Mouse (Mus musculus) megakaryocyte, embryonic 14.5 days (primary cell): ENCODE data around the gene Camkk2. TPM values are rescaled to one million over a fixed set of nuclear protein-coding genes. Genes with fewer than 3 reads are reported as not detected.

ENCODE experiments used
- H3K27me3 ChIP-seq: replicated peaks from 2 replicates; pipeline ENCODE3; 2012; ENCODE audit warnings: inconsistent platforms
- H3K36me3 ChIP-seq: replicated peaks from 2 replicates; pipeline ENCODE3; 2012; ENCODE audit warnings: low read length, inconsistent platforms, mixed read lengths
- H3K4me1 ChIP-seq: 2 replicates; pipeline ENCODE4 v1.6.1; 2012; ENCODE audit warnings: inconsistent platforms
- H3K4me3 ChIP-seq: replicated peaks from 2 replicates; pipeline ENCODE3; 2012; ENCODE audit warnings: moderate library complexity, mild to moderate bottlenecking, inconsistent platforms
- H3K9me3 ChIP-seq: 2 replicates; pipeline ENCODE4 v1.6.1; 2012; ENCODE audit warnings: inconsistent platforms
- FLI1 ChIP-seq: IDR thresholded peaks from 2 replicates; pipeline ENCODE4 v1.6.1; 2012; ENCODE audit warnings: low read length, inconsistent platforms, mixed read lengths
- GATA1 ChIP-seq: IDR thresholded peaks from 3 replicates; pipeline ENCODE4 v1.6.1; 2012; ENCODE audit warnings: mixed read lengths, low read length, inconsistent platforms, borderline replicate concordance
- polyA plus RNA-seq: library from polyadenylated mRNA; stranded (reverse); fragments of >175 nt; gene quantifications from 2 replicates; pipeline ENCODE4 v1.2.3, GENCODE M21; 2012; ENCODE audit warnings: low replicate concordance; ENCODE audit not compliant: insufficient read depth

Gene Camkk2
- polyA plus RNA-seq, 1 experiment = 17.9 TPM

DNA sequence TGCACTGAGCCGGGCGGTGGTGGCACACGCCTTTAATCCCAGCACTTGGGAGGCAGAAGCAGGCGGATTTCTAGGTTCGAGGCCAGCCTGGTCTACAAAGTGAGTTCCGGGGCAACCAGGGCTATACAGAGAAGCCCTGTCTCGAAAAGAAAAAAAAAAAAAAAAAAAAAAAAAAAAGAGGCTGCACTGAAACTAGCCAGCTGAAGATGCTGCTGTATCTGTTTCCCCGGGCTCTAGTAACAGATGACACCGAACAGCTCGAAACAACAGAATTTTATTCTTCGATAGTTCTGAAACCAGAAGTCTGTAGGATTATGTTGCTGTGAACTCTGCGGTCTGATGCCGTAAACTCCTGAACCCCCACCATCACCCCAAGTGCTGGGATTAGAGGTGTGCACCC is 53.8 kb downstream of the Camkk2 start:
- Histone ChIP-seq H3K4me3 (no peak overlapping the region), H3K27me3 (peaks cover 3% of the 10 kb centered on the region), H3K9me3 (no peaks in the 10 kb centered on the region), H3K4me1 (no peaks in the 10 kb centered on the region; the same call in 1 of the 2 replicates), H3K36me3 (peaks cover 44% of the 10 kb centered on the region)
- TF ChIP-seq GATA1 (no peak), FLI1 (no peak)

DNA sequence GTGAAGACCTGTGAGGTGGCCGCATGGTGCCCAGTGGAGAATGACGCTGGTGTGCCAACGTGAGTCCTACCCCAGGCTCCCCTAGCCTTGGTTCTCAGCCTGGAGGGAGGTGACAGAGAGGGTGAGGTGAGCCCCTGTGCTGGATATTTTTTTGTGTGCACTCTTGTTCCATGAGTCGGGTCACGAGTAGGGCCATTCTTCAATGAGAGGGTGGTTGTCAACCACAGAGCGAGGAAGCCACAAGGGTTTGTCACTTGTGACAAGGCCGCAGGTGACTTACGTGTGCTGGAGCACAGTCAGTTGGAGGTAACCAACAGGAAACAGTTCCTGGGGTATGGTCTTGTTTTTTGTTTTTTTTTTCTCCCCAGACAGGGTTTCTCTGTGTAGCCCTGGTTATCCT is 60.0 kb downstream of the Camkk2 start:
- TF ChIP-seq GATA1 (no peak), FLI1 (no peak)
- no peak overlapping the region for H3K4me3 ChIP-seq
- H3K27me3 ChIP-seq = no peaks in the 10 kb centered on the region
- H3K9me3 ChIP-seq = peaks cover 11% of the 10 kb centered on the region
- H3K4me1 ChIP-seq = no peaks in the 10 kb centered on the region
- peaks cover 48% of the 10 kb centered on the region for H3K36me3 ChIP-seq

DNA sequence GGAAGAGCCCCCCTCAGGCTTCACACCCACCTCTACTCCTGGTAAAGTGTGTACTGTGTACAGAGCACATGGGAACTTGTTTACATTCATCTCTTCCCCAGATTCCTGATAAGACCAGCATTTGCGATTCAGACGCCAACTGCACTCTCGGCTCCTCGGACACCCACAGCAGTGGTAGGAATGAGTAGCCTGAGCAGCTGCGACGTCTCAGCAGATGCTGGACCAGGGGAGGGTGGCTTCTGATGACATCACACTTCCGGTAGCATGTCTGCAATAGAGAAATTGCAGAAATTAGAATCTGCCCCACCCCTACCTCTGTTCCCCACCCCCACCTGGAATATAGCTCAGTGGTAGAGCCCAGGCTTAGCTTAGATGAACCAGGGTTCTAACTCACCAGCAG is 60.8 kb downstream of the Camkk2 start:
- no peaks in the 10 kb centered on the region for H3K27me3 ChIP-seq
- H3K4me3 ChIP-seq = no peak overlapping the region
- TF ChIP-seq GATA1 (no peak), FLI1 (no peak)
- no peaks in the 10 kb centered on the region for H3K4me1 ChIP-seq
- H3K9me3 ChIP-seq = peaks cover 13% of the 10 kb centered on the region
- peaks cover 50% of the 10 kb centered on the region for H3K36me3 ChIP-seq

DNA sequence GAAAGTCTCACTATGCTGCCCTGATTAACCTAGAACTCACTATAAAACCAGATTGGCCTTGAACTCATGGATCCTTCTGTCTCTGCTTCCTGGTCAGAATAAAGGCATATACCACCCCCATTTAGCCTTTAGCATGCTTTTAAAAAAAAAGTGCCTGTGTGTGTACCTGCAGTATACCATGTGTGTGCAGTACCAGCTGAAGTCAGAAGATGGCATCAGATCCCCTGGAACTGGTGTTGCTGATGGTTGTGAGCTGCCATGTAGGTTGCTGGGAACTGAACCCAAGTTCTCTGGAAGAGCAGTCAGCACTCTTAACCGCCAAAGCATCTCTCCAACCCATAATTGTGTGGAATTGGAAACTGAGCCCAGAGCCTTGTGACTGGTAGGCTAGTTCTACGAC is 62.4 kb downstream of the Camkk2 start:
- Histone ChIP-seq H3K4me3 (no peak overlapping the region), H3K9me3 (peaks cover 23% of the 10 kb centered on the region), H3K36me3 (peaks cover 55% of the 10 kb centered on the region), H3K27me3 (no peaks in the 10 kb centered on the region), H3K4me1 (no peaks in the 10 kb centered on the region)
- TF ChIP-seq FLI1 = no peak
- no peak for TF ChIP-seq GATA1

DNA sequence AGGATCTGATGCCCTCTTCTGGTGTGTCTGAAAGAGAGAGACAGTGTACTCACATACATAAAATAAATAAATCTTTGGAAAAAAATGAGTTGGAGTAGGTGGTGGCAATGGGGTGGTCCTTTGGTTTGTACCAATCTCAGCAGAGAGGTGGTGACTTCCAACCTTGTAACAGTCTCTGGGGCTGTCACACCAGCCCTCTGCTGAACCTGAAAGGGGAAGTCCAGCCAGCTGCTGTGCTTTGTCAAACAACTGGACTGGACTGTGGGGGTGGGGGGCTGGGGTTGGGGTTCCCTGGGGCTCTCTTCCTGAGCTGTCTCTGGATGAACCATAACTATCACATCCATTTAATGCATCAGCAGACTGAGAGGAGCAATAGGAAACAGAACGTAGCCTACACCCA is 63.5 kb downstream of the Camkk2 start:
- Histone ChIP-seq H3K27me3 (no peaks in the 10 kb centered on the region), H3K4me1 (no peaks in the 10 kb centered on the region), H3K9me3 (peaks cover 23% of the 10 kb centered on the region), H3K4me3 (no peak overlapping the region), H3K36me3 (peaks cover 53% of the 10 kb centered on the region)
- TF ChIP-seq FLI1 (no peak), GATA1 (no peak)

DNA sequence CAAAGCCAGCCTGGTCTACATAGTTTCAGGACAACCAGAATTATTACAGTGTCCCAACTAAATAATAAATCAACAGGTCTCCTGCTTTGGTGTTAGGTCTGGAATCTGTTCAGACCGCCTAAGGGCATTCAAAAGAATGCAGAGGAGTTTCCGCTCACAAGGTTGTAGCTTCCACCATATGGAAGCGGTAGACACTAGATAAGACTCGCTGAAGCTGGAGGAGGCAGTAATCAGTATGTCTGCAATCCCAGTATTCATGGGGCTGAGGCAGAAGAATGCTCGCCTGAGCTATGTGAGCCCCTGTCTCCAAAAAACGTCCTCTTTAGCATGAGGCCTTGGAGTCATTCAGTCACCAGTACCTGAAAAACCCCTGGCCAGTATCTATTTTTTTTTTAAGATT is 70.4 kb downstream of the Camkk2 start:
- Histone ChIP-seq H3K9me3 (peaks cover 9% of the 10 kb centered on the region), H3K4me1 (peaks cover 22% of the 10 kb centered on the region), H3K36me3 (peaks cover 6% of the 10 kb centered on the region), H3K4me3 (peak overlapping the region; percentile 96), H3K27me3 (peaks cover 2% of the 10 kb centered on the region)
- TF ChIP-seq FLI1 (no peak), GATA1 (no peak)

DNA sequence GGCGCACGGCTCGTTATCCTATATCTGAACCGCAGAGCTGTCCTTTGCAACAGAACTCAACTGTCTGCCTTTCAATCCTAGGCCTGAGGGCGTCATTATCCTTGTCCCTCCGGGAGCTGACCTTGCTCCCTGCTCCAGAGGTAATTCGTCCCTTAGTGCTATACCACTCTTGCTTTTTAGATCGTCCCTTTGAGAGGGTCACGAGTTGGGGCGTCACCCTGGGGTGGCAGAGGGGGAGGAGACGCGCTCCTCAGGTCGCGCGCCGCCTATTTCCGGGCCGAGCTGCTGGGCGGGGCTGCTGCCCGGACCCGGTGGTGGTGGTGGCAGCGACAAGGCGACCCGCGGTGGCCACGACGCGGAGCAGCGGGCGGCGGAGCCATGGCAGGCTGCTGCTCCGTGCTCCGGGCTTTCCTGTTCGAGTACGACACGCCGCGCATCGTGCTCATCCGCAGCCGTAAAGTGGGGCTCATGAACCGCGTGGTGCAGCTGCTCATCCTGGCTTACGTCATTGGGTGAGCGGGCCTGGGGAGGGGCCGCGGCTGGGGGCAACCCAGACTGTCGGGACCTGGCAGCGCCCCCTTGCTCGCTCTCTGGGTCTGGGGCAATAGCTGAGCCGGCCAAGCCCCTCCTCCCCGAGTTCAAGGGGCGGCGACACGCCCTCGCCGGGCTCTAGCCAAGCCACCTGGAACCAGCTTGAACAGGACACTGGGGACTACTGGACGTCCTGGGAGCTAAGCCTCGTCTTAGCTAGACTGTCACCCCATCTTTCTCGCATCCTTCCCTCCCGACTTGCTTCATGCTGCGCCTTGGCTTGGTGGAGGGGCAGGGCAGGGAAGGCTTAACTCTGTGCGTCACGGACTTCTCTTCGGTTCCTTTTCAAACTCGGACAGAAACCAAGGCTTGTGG is 71.7 kb downstream of the Camkk2 start, which contains the start of gene P2rx4:
P2rx4 (plus strand) TSS at position 269 of the 906 bp plus-strand sequence.
- Histone ChIP-seq H3K9me3 (peaks cover 3% of the 10 kb centered on the region; the same call in 1 of the 2 replicates), H3K36me3 (peaks cover 3% of the 10 kb centered on the region), H3K4me1 (peaks cover 22% of the 10 kb centered on the region), H3K27me3 (peaks cover 3% of the 10 kb centered on the region), H3K4me3 (peak within 1 kb of the TSS; percentile 96)
- TF ChIP-seq GATA1 (no peak), FLI1 (no peak)

DNA sequence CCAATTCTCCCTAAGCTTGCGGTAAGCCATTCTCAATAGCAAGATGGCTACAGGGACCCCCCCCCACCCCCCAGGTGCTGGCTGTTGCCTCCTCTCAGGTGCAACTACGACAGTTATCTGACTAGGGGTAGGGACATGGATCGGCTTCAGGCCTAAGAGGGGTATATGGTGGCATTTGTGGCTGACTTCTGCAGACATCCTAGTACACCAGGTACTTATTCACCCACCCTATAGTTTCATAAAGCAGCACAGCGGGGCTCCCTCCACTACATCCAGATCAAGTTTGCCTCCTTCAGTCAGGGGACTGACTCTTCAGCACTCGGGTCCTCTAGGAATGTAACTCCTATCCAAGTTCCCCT is 72.3 kb downstream of the Camkk2 start:
- peaks cover 22% of the 10 kb centered on the region for H3K4me1 ChIP-seq
- no peaks in the 10 kb centered on the region for H3K9me3 ChIP-seq
- peaks cover 3% of the 10 kb centered on the region for H3K27me3 ChIP-seq
- TF ChIP-seq GATA1 = no peak
- no peak for TF ChIP-seq FLI1
- peak overlapping the region; percentile 96 for H3K4me3 ChIP-seq
- peaks cover 2% of the 10 kb centered on the region for H3K36me3 ChIP-seq

DNA sequence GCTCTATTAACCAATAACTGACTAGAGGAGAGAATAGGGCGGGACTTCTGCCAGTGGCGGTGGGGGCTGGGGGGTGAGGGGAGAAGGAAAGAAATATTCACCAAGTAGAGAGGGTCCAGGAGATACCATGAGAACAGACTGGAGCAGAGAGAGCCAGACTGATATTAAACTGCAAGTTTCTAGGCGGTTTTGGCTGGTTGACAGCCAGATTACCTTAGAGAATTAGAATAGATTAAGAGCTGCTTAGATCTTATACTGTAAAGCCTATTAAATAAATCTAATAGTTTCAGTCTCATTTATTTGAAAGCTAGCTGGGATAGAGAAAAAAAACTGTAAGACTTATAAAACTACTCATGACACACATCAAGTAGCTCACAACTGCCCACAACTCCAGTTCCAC is 74.0 kb downstream of the Camkk2 start:
- H3K4me3 ChIP-seq = no peak overlapping the region
- no peak for TF ChIP-seq GATA1
- TF ChIP-seq FLI1 = no peak
- H3K27me3 ChIP-seq = peaks cover 3% of the 10 kb centered on the region
- H3K4me1 ChIP-seq = peaks cover 31% of the 10 kb centered on the region
- no peaks in the 10 kb centered on the region for H3K9me3 ChIP-seq
- H3K36me3 ChIP-seq = no peaks in the 10 kb centered on the region

DNA sequence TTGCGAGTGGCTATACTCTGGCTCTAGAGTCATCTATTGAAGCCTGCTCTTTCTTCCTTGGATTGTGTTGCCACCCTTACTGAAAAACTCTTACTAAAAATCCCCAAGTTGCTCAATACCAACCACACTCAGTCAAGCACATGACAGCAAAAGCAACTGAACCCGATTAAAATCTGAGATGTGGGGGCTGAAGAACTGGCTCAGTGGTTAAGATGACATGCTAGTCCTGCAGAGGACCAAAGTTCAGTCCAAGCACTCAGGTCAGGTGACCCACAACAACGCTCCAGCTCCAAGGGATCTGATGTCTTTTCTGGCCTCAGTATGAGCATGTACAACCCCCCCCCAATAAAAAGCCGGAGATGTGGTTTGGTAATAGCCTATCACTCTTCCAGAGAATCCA is 74.6 kb downstream of the Camkk2 start:
- Histone ChIP-seq H3K36me3 (no peaks in the 10 kb centered on the region), H3K27me3 (peaks cover 3% of the 10 kb centered on the region), H3K9me3 (no peaks in the 10 kb centered on the region), H3K4me3 (no peak overlapping the region), H3K4me1 (peaks cover 31% of the 10 kb centered on the region)
- TF ChIP-seq FLI1 (no peak), GATA1 (no peak)
